Mouse (Mus musculus): ENCODE measurements around the gene Tyw1. TPM values are rescaled to one million over a fixed set of nuclear protein-coding genes. Genes with fewer than 3 reads are reported as not detected.

The Tyw1 gene
- polyA plus RNA-seq, 1 experiment from 2014 or later, result 29.5 TPM

- no peak overlapping the region for H3K9ac ChIP-seq
- H3K27ac ChIP-seq, result no peak overlapping the region
- H3K4me3 ChIP-seq, result no peak overlapping the region
- H3K9me3 ChIP-seq, result no peaks in the 10 kb centered on the region
- H3K4me2 ChIP-seq (replicated peaks), result no peak overlapping the region
- 91% methylated on average over 9 of the region's 9 CpGs for WGBS
- ATAC-seq (ENCODE audit: low FRiP score, low read depth), result no peak
- H3K36me3 ChIP-seq, result peaks cover 65% of the 10 kb centered on the region
- no peaks in the 10 kb centered on the region for H3K27me3 ChIP-seq (replicated peaks)
- no peaks in the 10 kb centered on the region for H3K4me1 ChIP-seq
These were observed 43.5 kb downstream of the Tyw1 start for GRCm38 (mm10) chr5:130298831-130299460.

GRCm38 (mm10) chr5:130299526-130299925 lies 44.1 kb downstream of the Tyw1 start:
- no peak overlapping the region for H3K27ac ChIP-seq
- no peak for ATAC-seq (ENCODE audit: low FRiP score, low read depth)
- WGBS, result 94% methylated on average over 8 of the region's 8 CpGs
- no peaks in the 10 kb centered on the region for H3K9me3 ChIP-seq
- H3K4me3 ChIP-seq, result no peak overlapping the region
- peaks cover 68% of the 10 kb centered on the region for H3K36me3 ChIP-seq
- no peaks in the 10 kb centered on the region for H3K4me1 ChIP-seq
- no peak overlapping the region for H3K9ac ChIP-seq
- H3K27me3 ChIP-seq (replicated peaks), result no peaks in the 10 kb centered on the region
- no peak overlapping the region for H3K4me2 ChIP-seq (replicated peaks)

- 85% methylated on average over 6 of the region's 6 CpGs for WGBS
- H3K4me1 ChIP-seq, result peaks cover 6% of the 10 kb centered on the region; the same call in 1 of the 2 replicates
- no peak overlapping the region for H3K4me3 ChIP-seq
- H3K27me3 ChIP-seq (replicated peaks), result no peaks in the 10 kb centered on the region
- H3K9me3 ChIP-seq, result no peaks in the 10 kb centered on the region
- H3K9ac ChIP-seq, result no peak overlapping the region
- ATAC-seq (ENCODE audit: low FRiP score, low read depth), result no peak
- no peak overlapping the region for H3K27ac ChIP-seq
- no peak overlapping the region for H3K4me2 ChIP-seq (replicated peaks)
- H3K36me3 ChIP-seq, result peaks cover 68% of the 10 kb centered on the region
These were observed 48.2 kb downstream of the Tyw1 start for GRCm38 (mm10) chr5:130303611-130304010.

DNA sequence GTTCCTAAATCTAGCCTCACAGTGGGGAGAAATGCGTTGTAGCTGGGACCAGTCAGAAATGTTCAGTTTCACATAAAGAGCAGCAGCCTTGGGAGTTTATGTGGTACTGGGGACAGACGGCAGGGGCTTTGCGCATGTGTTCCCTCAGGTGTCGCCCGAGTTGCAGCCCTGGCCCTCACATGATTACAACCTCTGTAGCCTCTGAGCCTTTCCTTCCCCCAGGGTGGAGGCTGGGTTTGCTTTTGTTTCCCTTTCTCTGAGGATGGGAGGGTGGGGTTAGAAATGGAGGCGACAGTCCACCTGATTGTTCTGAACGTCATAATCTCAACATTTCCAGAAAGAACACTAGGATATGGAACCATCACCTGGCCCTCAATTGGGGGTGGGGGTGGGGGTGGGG lies 52.5 kb downstream of the Tyw1 start:
- Histone ChIP-seq H3K4me2 (replicated peaks) (no peak overlapping the region), H3K27me3 (replicated peaks) (no peaks in the 10 kb centered on the region), H3K4me3 (no peak overlapping the region), H3K9ac (no peak overlapping the region), H3K9me3 (no peaks in the 10 kb centered on the region), H3K4me1 (peaks cover 6% of the 10 kb centered on the region; the same call in 1 of the 2 replicates), H3K27ac (no peak overlapping the region), H3K36me3 (peaks cover 40% of the 10 kb centered on the region)
- 66% methylated on average over 7 of the region's 7 CpGs for WGBS
- ATAC-seq (ENCODE audit: low FRiP score, low read depth), result no peak

DNA sequence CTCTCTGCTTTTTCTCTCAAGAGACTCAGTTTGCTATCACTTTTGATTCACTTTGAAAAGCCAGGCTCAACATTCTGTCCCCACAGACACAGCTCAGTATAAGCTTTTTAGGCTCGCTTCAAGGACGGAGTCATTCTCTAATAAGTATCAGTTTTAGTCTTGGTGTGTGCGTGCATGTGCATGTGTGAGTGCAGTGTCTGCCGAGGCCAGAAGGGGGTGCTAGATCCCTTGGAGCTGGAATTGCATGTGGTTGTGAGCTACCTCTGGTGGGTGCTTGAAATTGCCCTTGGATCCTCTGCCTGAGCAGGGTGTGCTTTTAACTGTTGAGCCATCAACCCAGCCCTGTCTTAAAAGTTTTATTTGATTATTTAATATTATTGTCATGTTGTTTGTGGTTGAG lies 54.7 kb downstream of the Tyw1 start:
- peaks cover 26% of the 10 kb centered on the region; the same call in 1 of the 2 replicates for H3K36me3 ChIP-seq
- 99% methylated on average over 4 of the region's 4 CpGs for WGBS
- no peak for ATAC-seq (ENCODE audit: low FRiP score, low read depth)

GRCm38 (mm10) chr5:130310827-130311226 lies 55.4 kb downstream of the Tyw1 start:
- WGBS, result 82% methylated on average over 7 of the region's 7 CpGs
- no peak for ATAC-seq (ENCODE audit: low FRiP score, low read depth)

More for the DNA sequence above, 54.7 kb downstream of the Tyw1 start:
- no peak overlapping the region for H3K9ac ChIP-seq
- H3K27ac ChIP-seq, result no peak overlapping the region
- no peak overlapping the region for H3K4me2 ChIP-seq (replicated peaks)
- H3K27me3 ChIP-seq (replicated peaks), result no peaks in the 10 kb centered on the region
- peaks cover 6% of the 10 kb centered on the region; the same call in 1 of the 2 replicates for H3K4me1 ChIP-seq
- no peaks in the 10 kb centered on the region for H3K9me3 ChIP-seq
- no peak overlapping the region for H3K4me3 ChIP-seq

GRCm38 (mm10) chr5:130313488-130313887 lies 58.1 kb downstream of the Tyw1 start:
- Histone ChIP-seq H3K4me1 (no peaks in the 10 kb centered on the region), H3K27me3 (replicated peaks) (no peaks in the 10 kb centered on the region), H3K27ac (no peak overlapping the region), H3K4me2 (replicated peaks) (no peak overlapping the region), H3K36me3 (peaks cover 12% of the 10 kb centered on the region; the same call in 1 of the 2 replicates), H3K4me3 (no peak overlapping the region), H3K9ac (no peak overlapping the region), H3K9me3 (no peaks in the 10 kb centered on the region)
- ATAC-seq (ENCODE audit: low FRiP score, low read depth), result no peak
- WGBS, result 87% methylated on average over 3 of the region's 3 CpGs

More at GRCm38 (mm10) chr5:130310827-130311226, 55.4 kb downstream of the Tyw1 start:
- peaks cover 6% of the 10 kb centered on the region; the same call in 1 of the 2 replicates for H3K4me1 ChIP-seq
- no peak overlapping the region for H3K4me2 ChIP-seq (replicated peaks)
- H3K9me3 ChIP-seq, result no peaks in the 10 kb centered on the region
- no peak overlapping the region for H3K27ac ChIP-seq
- H3K4me3 ChIP-seq, result no peak overlapping the region
- no peak overlapping the region for H3K9ac ChIP-seq
- H3K36me3 ChIP-seq, result peaks cover 20% of the 10 kb centered on the region; the same call in 1 of the 2 replicates
- no peaks in the 10 kb centered on the region for H3K27me3 ChIP-seq (replicated peaks)

DNA sequence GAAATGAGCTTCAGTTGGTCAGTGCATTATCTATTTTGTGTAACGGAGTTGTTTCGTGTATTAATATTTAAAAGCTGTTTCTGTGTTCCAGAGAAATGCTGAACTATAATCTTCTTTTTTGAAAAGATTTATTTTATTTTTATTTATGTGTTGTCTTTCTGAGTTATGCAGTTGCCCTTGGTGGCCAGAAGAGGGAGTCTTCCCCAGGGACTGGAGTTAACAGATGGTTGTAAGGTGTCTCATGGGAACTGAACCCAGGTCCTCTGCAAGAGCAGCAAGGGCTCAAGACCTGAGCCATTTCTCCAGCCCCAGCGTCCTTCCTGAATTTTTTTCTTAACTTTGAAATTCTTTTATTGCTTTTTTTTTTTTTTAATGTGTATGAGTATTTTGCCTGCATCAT lies 59.5 kb downstream of the Tyw1 start:
- WGBS, result 97% methylated on average over 3 of the region's 3 CpGs
- Histone ChIP-seq H3K36me3 (peaks cover 12% of the 10 kb centered on the region; the same call in 1 of the 2 replicates), H3K4me2 (replicated peaks) (no peak overlapping the region), H3K4me3 (no peak overlapping the region), H3K27ac (no peak overlapping the region), H3K9ac (no peak overlapping the region), H3K27me3 (replicated peaks) (no peaks in the 10 kb centered on the region), H3K4me1 (no peaks in the 10 kb centered on the region), H3K9me3 (no peaks in the 10 kb centered on the region)
- ATAC-seq (ENCODE audit: low FRiP score, low read depth), result no peak

GRCm38 (mm10) chr5:130316321-130316720 lies 60.9 kb downstream of the Tyw1 start:
- WGBS, result 92% methylated on average over 9 of the region's 9 CpGs
- ATAC-seq (ENCODE audit: low FRiP score, low read depth), result no peak
- H3K36me3 ChIP-seq, result peaks cover 4% of the 10 kb centered on the region; the same call in 1 of the 2 replicates

GRCm38 (mm10) chr5:130319783-130320182 lies 64.4 kb downstream of the Tyw1 start:
- no peak for ATAC-seq (ENCODE audit: low FRiP score, low read depth)
- H3K36me3 ChIP-seq, result peaks cover 6% of the 10 kb centered on the region; the same call in 1 of the 2 replicates
- H3K9me3 ChIP-seq, result peaks cover 4% of the 10 kb centered on the region; the same call in 1 of the 2 replicates
- H3K4me1 ChIP-seq, result no peaks in the 10 kb centered on the region
- no peak overlapping the region for H3K4me3 ChIP-seq
- no peak overlapping the region for H3K9ac ChIP-seq
- H3K27ac ChIP-seq, result no peak overlapping the region
- H3K4me2 ChIP-seq (replicated peaks), result no peak overlapping the region
- H3K27me3 ChIP-seq (replicated peaks), result no peaks in the 10 kb centered on the region
- WGBS, result 96% methylated on average over 5 of the region's 5 CpGs

More at GRCm38 (mm10) chr5:130316321-130316720, 60.9 kb downstream of the Tyw1 start:
- H3K9me3 ChIP-seq, result no peaks in the 10 kb centered on the region
- H3K27ac ChIP-seq, result no peak overlapping the region
- H3K27me3 ChIP-seq (replicated peaks), result no peaks in the 10 kb centered on the region
- H3K4me2 ChIP-seq (replicated peaks), result no peak overlapping the region
- H3K4me3 ChIP-seq, result no peak overlapping the region
- no peaks in the 10 kb centered on the region for H3K4me1 ChIP-seq
- H3K9ac ChIP-seq, result no peak overlapping the region

DNA sequence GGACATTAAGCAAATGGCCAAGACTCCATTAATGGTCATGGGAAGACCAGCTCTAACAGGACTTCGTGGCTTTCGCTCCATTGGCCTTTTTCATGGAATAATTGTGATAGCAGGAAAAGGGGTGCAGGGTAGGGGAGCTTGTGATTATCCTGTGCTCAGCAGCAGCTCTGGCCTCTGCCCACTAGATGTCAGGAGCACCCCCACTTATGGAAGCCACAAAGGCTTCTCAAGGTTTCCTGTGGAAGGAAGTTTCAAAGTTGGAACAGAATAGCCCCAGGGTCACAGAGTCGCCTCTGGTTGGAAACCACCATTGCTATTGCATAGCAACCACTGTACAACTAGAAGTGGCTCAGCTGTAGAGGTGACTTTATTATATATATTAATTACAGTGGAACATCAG lies 65.1 kb downstream of the Tyw1 start:
- no peaks in the 10 kb centered on the region for H3K27me3 ChIP-seq (replicated peaks)
- no peak overlapping the region for H3K4me2 ChIP-seq (replicated peaks)
- no peak for ATAC-seq (ENCODE audit: low FRiP score, low read depth)
- H3K27ac ChIP-seq, result no peak overlapping the region
- no peak overlapping the region for H3K9ac ChIP-seq
- H3K36me3 ChIP-seq, result peaks cover 13% of the 10 kb centered on the region; the same call in 1 of the 2 replicates
- H3K9me3 ChIP-seq, result peaks cover 4% of the 10 kb centered on the region; the same call in 1 of the 2 replicates
- no peaks in the 10 kb centered on the region for H3K4me1 ChIP-seq
- 83% methylated on average over 3 of the region's 3 CpGs for WGBS
- no peak overlapping the region for H3K4me3 ChIP-seq

- H3K4me2 ChIP-seq (replicated peaks), result no peak overlapping the region
- H3K4me1 ChIP-seq, result no peaks in the 10 kb centered on the region
- H3K36me3 ChIP-seq, result peaks cover 30% of the 10 kb centered on the region
- H3K9me3 ChIP-seq, result peaks cover 4% of the 10 kb centered on the region; the same call in 1 of the 2 replicates
- WGBS, result 94% methylated on average over 8 of the region's 8 CpGs
- H3K27me3 ChIP-seq (replicated peaks), result no peaks in the 10 kb centered on the region
- no peak overlapping the region for H3K4me3 ChIP-seq
- no peak for ATAC-seq (ENCODE audit: low FRiP score, low read depth)
- H3K27ac ChIP-seq, result no peak overlapping the region
- H3K9ac ChIP-seq, result no peak overlapping the region
These were observed 70.1 kb downstream of the Tyw1 start for GRCm38 (mm10) chr5:130325486-130325885.

Measured in neural tube, embryonic 12.5 days (tissue).